Mouse (Mus musculus): ENCODE measurements around the gene F8.

F8 gene

DNA sequence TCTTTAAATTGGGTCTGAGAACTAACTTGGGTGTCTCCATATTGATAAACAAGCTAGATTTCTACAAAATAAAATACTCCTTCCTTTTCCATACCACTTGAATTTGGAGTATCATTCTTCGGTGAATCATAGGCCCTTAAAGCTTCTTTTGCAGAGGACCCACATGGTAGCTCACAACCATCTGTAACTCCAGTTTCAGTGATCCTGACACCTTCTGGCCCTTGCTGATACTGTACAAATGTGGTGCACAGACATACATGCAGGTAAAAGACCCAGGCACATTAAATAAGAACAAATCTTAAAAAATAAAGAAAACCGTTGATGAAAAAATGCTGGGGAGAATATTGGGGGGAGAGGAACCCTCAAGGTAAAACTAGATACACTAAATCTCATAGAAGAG, 244.2 kb downstream of the F8 start:
- DNase-seq (ENCODE audit: low spot score), result no peak

- no peak for DNase-seq (ENCODE audit: low spot score)
Observed at GRCm38 (mm10) chrX:75137729-75138128, 244.7 kb downstream of the F8 start.

GRCm38 (mm10) chrX:75136938-75137337, 245.5 kb downstream of the F8 start:
- DNase-seq (ENCODE audit: low spot score), result peak; percentile 12

DNA sequence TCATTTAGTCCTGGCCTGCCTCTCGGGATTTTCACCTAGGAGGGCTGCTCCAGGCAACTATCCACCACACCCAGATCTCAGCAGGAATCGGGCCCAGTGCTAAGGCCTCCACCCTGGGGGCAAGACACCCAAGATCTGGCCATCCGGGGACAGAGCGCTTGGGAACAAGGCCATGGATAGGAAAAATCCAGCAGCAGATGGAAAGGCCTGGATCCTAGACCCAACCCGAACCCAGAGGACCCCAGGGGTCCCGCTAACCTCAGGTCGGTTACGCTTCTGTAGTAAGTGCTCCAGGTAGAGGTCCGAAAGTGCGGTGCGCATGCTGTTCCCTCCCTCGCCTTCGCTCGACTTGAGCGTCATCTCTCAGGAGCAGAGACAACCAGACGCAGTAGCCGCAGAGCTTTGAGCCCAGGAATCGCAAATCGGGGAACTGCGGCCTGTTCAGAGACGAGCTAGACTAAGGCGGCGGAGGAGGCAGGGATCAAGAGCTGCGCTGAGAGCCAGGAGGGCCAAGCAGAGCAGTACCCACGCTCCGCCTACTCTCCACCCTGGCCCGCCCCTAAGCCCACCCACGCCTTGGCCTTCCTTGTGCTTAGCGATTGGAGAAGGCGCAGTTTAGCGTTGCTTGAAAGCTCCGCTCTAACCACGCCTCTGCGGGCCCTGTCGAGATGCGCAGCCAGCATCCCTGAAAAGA, 251.8 kb downstream of the F8 start, which contains the start of gene Mpp1:
Gene Mpp1 (minus strand): TSS at position 550 of the 694 bp plus-strand sequence.
- peak; percentile 90 for DNase-seq (ENCODE audit: low spot score)

- DNase-seq (ENCODE audit: low spot score), result no peak
Observed at GRCm38 (mm10) chrX:75129474-75129873, 252.9 kb downstream of the F8 start.

DNA sequence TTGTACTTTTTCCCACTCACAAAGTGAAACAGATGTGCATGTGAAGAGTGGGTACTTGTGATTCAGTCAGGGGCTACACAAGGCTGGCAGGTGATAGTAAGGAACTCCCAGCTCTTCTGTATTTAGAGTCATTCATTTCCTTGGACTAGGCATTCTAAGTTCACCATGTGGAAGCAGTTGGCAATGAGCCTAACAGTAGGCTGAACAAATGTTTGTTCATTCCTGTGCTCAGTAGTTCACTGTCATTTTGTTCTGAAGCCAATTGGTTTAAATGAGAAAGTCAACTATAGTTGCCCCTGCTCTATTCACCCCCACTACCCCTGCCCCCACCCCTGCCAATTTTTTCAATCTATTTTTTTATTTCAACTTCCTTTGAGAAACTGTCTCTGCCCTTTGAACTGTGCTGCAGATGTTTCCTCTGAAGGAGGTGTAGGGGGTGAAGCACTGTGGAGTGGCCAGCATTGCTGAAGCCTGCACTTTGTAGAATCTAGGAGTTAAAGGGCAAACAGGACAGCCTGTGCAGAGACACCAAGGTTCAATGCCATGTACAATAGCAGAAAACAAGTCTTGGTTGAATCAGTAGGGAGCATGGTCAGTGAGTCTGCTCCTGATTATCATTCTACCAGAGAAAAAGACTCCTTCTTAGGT, 254.0 kb downstream of the F8 start:
- peak; percentile 52 for DNase-seq (ENCODE audit: low spot score)

GRCm38 (mm10) chrX:75126893-75127292, 255.5 kb downstream of the F8 start:
- DNase-seq (ENCODE audit: low spot score), result no peak

GRCm38 (mm10) chrX:75125606-75126005, 256.8 kb downstream of the F8 start:
- no peak for DNase-seq (ENCODE audit: low spot score)
